ENCODE assay signal across 18 mouse cellular contexts in genomic region chr14:21550576-21550975, GRCm38 (mm10).
"Had no signal": no experiment of that assay in that cellular context is flagged by ENCODE, and none has a peak within 500 bp of the region (broad histone marks: within the 10 kb centered on the region; RNA-seq: fewer than 3 reads in every experiment).

No protein-coding gene starts in this region.

- DNase-seq: kidney, adult 18-20 months; kidney, postnatal 36 days; layer of hippocampus, adult 9-11 months; right cerebral cortex, postnatal 14 days; spleen, adult 18-20 months; thymus, adult 18-20 months; thymus, postnatal 36 days had no signal

- H3K9me3 ChIP-seq: limb, embryonic 12.5 days; limb, embryonic 15.5 days; lung, embryonic 15.5 days; megakaryocyte, embryonic 14.5 days; midbrain, embryonic 10.5 days; midbrain, embryonic 13.5 days; stomach, embryonic 15.5 days had no signal

- ATAC-seq: inflammation-experienced regulatory T-cells, adult 6 months; intestine, embryonic 16.5 days; midbrain, embryonic 13.5 days had no signal

- H3K9ac ChIP-seq: limb, embryonic 12.5 days; limb, embryonic 15.5 days; liver, embryonic 14.5 days; liver, postnatal 0 days; lung, embryonic 15.5 days; midbrain, embryonic 13.5 days; stomach, embryonic 15.5 days had no signal

- H3K4me2 ChIP-seq: limb, embryonic 12.5 days; limb, embryonic 15.5 days; lung, embryonic 15.5 days; midbrain, embryonic 13.5 days; stomach, embryonic 15.5 days had no signal

- H3K4me3 ChIP-seq: limb, embryonic 12.5 days; limb, embryonic 15.5 days; lung, embryonic 15.5 days; megakaryocyte, embryonic 14.5 days; midbrain, embryonic 10.5 days; midbrain, embryonic 13.5 days; stomach, embryonic 15.5 days had no signal

- H3K36me3 ChIP-seq: limb, embryonic 12.5 days; limb, embryonic 15.5 days; lung, embryonic 15.5 days; midbrain, embryonic 10.5 days; midbrain, embryonic 13.5 days; stomach, embryonic 15.5 days had no signal

- H3K27me3 ChIP-seq: limb, embryonic 12.5 days; limb, embryonic 15.5 days; lung, embryonic 15.5 days; megakaryocyte, embryonic 14.5 days; midbrain, embryonic 13.5 days; stomach, embryonic 15.5 days had no signal

- H3K27ac ChIP-seq: limb, embryonic 12.5 days; limb, embryonic 15.5 days; liver, embryonic 14.5 days; lung, embryonic 15.5 days; midbrain, embryonic 10.5 days; midbrain, embryonic 13.5 days; stomach, embryonic 15.5 days had no signal
